Mouse (Mus musculus) gastrocnemius, adult 8-10 months (tissue): Measurements from ENCODE around the gene 2310022A10Rik. TPM values are rescaled to one million over a fixed set of nuclear protein-coding genes. Genes with fewer than 3 reads are reported as not detected.
"Not testable (repeated sequence)": the region's sequence is repeated elsewhere in the genome, so short reads cannot be mapped to it uniquely, and the experiment has no call there.

ENCODE experiments used
- DNase-seq, 2 experiments: peaks; one replicate each; pipeline ENCODE4 v3.0.0; 2022; ENCODE audit warnings: low spot score in 2 of 2
- total RNA-seq, 4 experiments: library from RNA; stranded (reverse); gene quantifications; 2 replicates each; pipeline ENCODE4 v1.2.4; 2022

2310022A10Rik gene
- total RNA-seq, 4 experiments from 2014 or later, result 118 to 123 (median 121) TPM

GRCm38 (mm10) chr7:27612940-27613339 lies 59.9 kb downstream of the 2310022A10Rik start:
- DNase-seq, result no peak

- no peak for DNase-seq
These were observed 60.9 kb downstream of the 2310022A10Rik start for GRCm38 (mm10) chr7:27613751-27614499.

- no peak for DNase-seq
These were observed 68.0 kb downstream of the 2310022A10Rik start for GRCm38 (mm10) chr7:27621028-27621427.

- DNase-seq, result no peak
These were observed 69.2 kb downstream of the 2310022A10Rik start for GRCm38 (mm10) chr7:27622234-27622633.

GRCm38 (mm10) chr7:27624967-27625366 lies 71.9 kb downstream of the 2310022A10Rik start:
- DNase-seq, result no peak

GRCm38 (mm10) chr7:27627707-27628106 lies 74.7 kb downstream of the 2310022A10Rik start:
- no peak for DNase-seq

GRCm38 (mm10) chr7:27628190-27628589 lies 75.2 kb downstream of the 2310022A10Rik start:
- DNase-seq, result no peak

GRCm38 (mm10) chr7:27628816-27629215 lies 75.8 kb downstream of the 2310022A10Rik start:
- DNase-seq, result not testable (repeated sequence)

GRCm38 (mm10) chr7:27631439-27631838 lies 78.4 kb downstream of the 2310022A10Rik start:
- no peak for DNase-seq

Other genes with a start within 250 kb of the 2310022A10Rik start
- gene Ltbp4, start 215.5 kb upstream of the 2310022A10Rik start, total RNA-seq, result 10 to 100 TPM; 33.6 to 50.3 (median 43.1) TPM
- gene Shkbp1, start 197.2 kb upstream of the 2310022A10Rik start, total RNA-seq, result 1 to 10 TPM; 1.8 to 3.9 (median 2.7) TPM
- gene Gm20479, start 195.8 kb upstream of the 2310022A10Rik start, total RNA-seq, result under 1 TPM in 1 of 4 experiments, not detected in 3; 0.53 TPM
- not detected for gene Sptbn4, start 105.5 kb upstream of the 2310022A10Rik start, total RNA-seq
- gene Blvrb, start 105.3 kb upstream of the 2310022A10Rik start, total RNA-seq, result 10 to 100 TPM in 3 of 4 experiments, 1 to 10 TPM in 1; 9.9 to 14.4 (median 11.3) TPM
- 1 to 10 TPM; 3.8 to 5.3 (median 4.3) TPM for gene Sertad3, start 79.5 kb upstream of the 2310022A10Rik start, total RNA-seq
- 1 to 10 TPM; 6.5 to 9.8 (median 8.8) TPM for gene Sertad1, start 66.3 kb upstream of the 2310022A10Rik start, total RNA-seq
- 1 to 10 TPM; 2.3 to 7.7 (median 5.7) TPM for gene Prx, start 53.9 kb upstream of the 2310022A10Rik start, total RNA-seq
- gene Hipk4, start 30.0 kb upstream of the 2310022A10Rik start, total RNA-seq, result under 1 TPM in 1 of 4 experiments, not detected in 3; 0.11 TPM
- 10 to 100 TPM; 14.0 to 15.3 (median 14.9) TPM for gene Pld3, start within 50 bp of the 2310022A10Rik start, total RNA-seq
- 100 to 1,000 TPM; 178 to 228 (median 207) TPM for gene Akt2, start 38.3 kb downstream of the 2310022A10Rik start, total RNA-seq
- gene Ttc9b, start 100.7 kb downstream of the 2310022A10Rik start, total RNA-seq, result not detected
- 10 to 100 TPM; 40.0 to 47.7 (median 42.4) TPM for gene Map3k10, start 121.4 kb downstream of the 2310022A10Rik start, total RNA-seq
- under 1 TPM; 0.11 to 0.70 (median 0.33) TPM for gene Zfp607b, start 136.1 kb downstream of the 2310022A10Rik start, total RNA-seq
- gene Zfp60, start 178.2 kb downstream of the 2310022A10Rik start, total RNA-seq, result 1 to 10 TPM; 5.8 to 9.5 (median 6.8) TPM